Mouse (Mus musculus) thymus, adult 2 months (tissue): ENCODE results near the gene Hmces. TPM values are rescaled to one million over a fixed set of nuclear protein-coding genes. Genes with fewer than 3 reads are reported as not detected.

Experiments
- DNase-seq: peaks from one replicate; pipeline ENCODE4 v3.0.0; 2021
- H3K27ac ChIP-seq: fragments of 200-500 bp; 2 replicates; pipeline ENCODE4 v1.5.1; 2012; ENCODE audit warnings: low read length, control low read depth; ENCODE audit not compliant: control insufficient read depth, insufficient read depth
- H3K27me3 ChIP-seq: fragments of 200-500 bp; 2 replicates; pipeline ENCODE4 v1.6.1; 2012; ENCODE audit warnings: mild to moderate bottlenecking, low read length, moderate library complexity, mixed read lengths; ENCODE audit not compliant: control insufficient read depth, insufficient read depth
- H3K36me3 ChIP-seq: fragments of 200-500 bp; 2 replicates; pipeline ENCODE4 v1.6.1; 2012; ENCODE audit warnings: mild to moderate bottlenecking, low read length, moderate library complexity; ENCODE audit not compliant: control insufficient read depth, insufficient read depth
- H3K4me1 ChIP-seq: fragments of 200-500 bp; replicated peaks from 2 replicates; pipeline ENCODE4 v1.6.1; 2012; ENCODE audit warnings: low read length; ENCODE audit not compliant: control insufficient read depth, insufficient read depth
- H3K4me3 ChIP-seq: fragments of 200-500 bp; 2 replicates; pipeline ENCODE4 v1.5.1; 2012; ENCODE audit warnings: mild to moderate bottlenecking, low read length, control low read depth, moderate library complexity; ENCODE audit not compliant: control insufficient read depth, insufficient read depth
- CTCF ChIP-seq: fragments of 200-500 bp; IDR thresholded peaks from 2 replicates; pipeline ENCODE4 v1.5.1; 2012; ENCODE audit warnings: mild to moderate bottlenecking, control low read depth, low read length, moderate library complexity, borderline replicate concordance; ENCODE audit not compliant: control insufficient read depth, poor library complexity, insufficient read depth; ENCODE audit errors: extremely low read depth
- POLR2A ChIP-seq: fragments of 200-500 bp; IDR thresholded peaks from 2 replicates; pipeline ENCODE4 v1.6.1; 2012; ENCODE audit warnings: mild to moderate bottlenecking, low read length, control low read depth, moderate library complexity; ENCODE audit not compliant: control insufficient read depth, poor library complexity, insufficient read depth; ENCODE audit errors: extremely low read depth
- WGBS: fragments of 180-500 bp; shearing (Covaris S2); methylation state at CpG from one replicate; pipeline ENCODE4 v1.1.7; 2018; 5-methylcytosine and 5-hydroxymethylcytosine counted together
- polyA plus RNA-seq: library from polyadenylated mRNA; depleted of rRNA; stranded (reverse); fragments of >200 nt; gene quantifications from 2 replicates; pipeline ENCODE4 v1.2.3, GENCODE M21; 2012

The Hmces gene
- polyA plus RNA-seq, 1 experiment, result 31.9 TPM

GRCm38 (mm10) chr6:87906632-87907031 is 7.1 kb upstream of the Hmces start:
- no peaks in the 10 kb centered on the region for H3K4me1 ChIP-seq
- peaks cover 83% of the 10 kb centered on the region for H3K36me3 ChIP-seq
- H3K27me3 ChIP-seq, result no peaks in the 10 kb centered on the region
- 92% methylated on average over 5 of the region's 5 CpGs for WGBS
- no peak for DNase-seq
- H3K27ac ChIP-seq, result no peak overlapping the region
- H3K4me3 ChIP-seq, result no peak overlapping the region
- no peak for TF ChIP-seq POLR2A
- no peak for TF ChIP-seq CTCF

DNA sequence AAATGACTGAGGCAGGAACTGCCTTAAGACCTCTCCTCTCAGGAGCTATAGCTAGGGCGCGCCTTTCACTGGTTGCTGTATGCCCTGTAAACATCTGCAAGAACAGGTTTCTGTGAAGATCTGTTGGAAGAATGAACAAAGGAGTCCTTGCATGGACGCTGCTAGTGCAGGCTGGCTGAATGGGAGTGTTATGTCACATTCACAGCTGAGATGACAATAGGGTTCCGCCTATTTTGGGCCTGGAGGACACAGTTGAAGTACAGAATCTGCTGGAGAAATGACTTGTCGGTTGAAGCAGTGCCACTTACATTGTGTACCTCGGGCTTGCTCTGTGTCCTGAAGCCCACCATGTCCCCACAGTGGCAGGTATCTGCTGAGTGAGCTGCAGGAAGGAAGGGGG is 4.6 kb upstream of the Hmces start:
- H3K4me3 ChIP-seq, result no peak overlapping the region
- H3K27me3 ChIP-seq, result no peaks in the 10 kb centered on the region
- H3K4me1 ChIP-seq, result no peaks in the 10 kb centered on the region
- H3K36me3 ChIP-seq, result peaks cover 58% of the 10 kb centered on the region
- no peak overlapping the region for H3K27ac ChIP-seq
- WGBS, result 92% methylated on average over 6 of the region's 6 CpGs
- no peak for DNase-seq
- TF ChIP-seq CTCF (no peak), POLR2A (no peak)

DNA sequence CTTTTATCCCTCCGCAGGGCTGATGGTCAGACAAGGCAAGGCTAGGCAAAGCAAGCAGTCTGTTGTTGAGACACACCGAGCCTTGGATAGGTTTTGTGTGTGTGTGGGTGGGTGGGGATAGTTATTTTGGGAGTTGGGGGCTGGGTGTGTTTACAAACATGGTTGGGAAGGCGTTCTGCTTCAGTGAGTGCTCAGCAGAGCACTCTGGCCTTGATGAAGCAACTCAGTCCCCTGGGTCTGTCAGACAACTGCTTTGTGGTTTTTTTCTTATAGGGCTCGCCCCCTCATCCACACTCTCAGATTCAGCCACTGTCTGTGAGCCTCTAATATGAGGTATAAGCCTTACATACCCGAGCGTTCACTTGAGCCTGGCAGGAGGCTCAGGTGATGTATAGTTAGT is 2.2 kb upstream of the Hmces start:
- Histone ChIP-seq H3K4me3 (no peak overlapping the region), H3K27me3 (no peaks in the 10 kb centered on the region), H3K4me1 (peaks cover 8% of the 10 kb centered on the region), H3K36me3 (peaks cover 39% of the 10 kb centered on the region), H3K27ac (no peak overlapping the region)
- 96% methylated on average over 6 of the region's 6 CpGs for WGBS
- no peak for TF ChIP-seq POLR2A
- TF ChIP-seq CTCF, result no peak
- no peak for DNase-seq

GRCm38 (mm10) chr6:87914326-87915102 is 779 bp downstream of the Hmces start:
- TF ChIP-seq POLR2A (no peak), CTCF (0 out of 2 replicates have a peak, but pooled peaks have one; percentile 19)
- H3K4me1 ChIP-seq, result peaks cover 8% of the 10 kb centered on the region
- peak; percentile 40 for DNase-seq
- H3K4me3 ChIP-seq, result peak overlapping the region; percentile 58
- H3K36me3 ChIP-seq, result peaks cover 15% of the 10 kb centered on the region
- H3K27ac ChIP-seq, result no peak overlapping the region
- no peaks in the 10 kb centered on the region for H3K27me3 ChIP-seq
- 8% methylated on average over 35 of the region's 35 CpGs for WGBS

DNA sequence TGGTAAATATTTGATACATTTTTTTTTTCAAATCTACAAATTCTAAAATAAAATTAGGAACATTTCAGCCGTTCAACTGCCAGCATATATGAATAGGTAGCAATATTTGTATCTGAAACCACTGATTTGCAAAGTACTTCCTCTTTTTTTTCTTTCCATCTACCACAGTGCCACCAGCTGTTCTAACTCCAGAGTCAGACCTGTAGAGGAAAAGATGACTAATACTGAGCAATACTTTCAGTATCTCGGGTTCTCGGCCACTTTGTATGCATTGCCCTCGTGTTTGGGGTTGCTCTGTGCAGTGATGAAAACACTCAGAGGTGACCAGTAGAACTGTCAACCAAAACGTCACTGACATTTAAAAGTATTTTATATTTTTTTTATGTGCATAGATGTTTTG is 2.2 kb downstream of the Hmces start:
- H3K36me3 ChIP-seq, result peaks cover 5% of the 10 kb centered on the region

DNA sequence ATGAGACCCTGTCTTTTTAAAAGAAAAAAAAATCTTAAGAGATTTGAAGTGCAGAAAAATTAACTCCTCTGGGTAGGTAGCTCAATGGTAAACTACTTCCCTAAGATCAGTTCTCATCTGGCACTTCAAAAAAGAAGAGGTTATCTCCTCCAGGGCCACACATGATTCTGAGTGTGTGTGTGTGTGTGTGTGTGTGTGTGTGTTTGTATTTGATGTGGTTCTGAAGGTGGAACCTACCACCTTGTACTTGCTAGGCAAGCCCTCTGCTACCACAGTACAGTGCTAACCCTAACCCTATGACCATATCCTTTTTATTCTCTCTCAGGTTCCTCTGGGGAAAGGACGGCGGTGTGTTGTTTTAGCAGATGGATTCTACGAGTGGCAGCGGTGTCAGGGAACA is 7.5 kb downstream of the Hmces start:
- no peak overlapping the region; the same call in 1 of the 2 replicates for H3K27ac ChIP-seq
- H3K36me3 ChIP-seq, result peaks cover 15% of the 10 kb centered on the region
- peak; percentile 11 for DNase-seq
- peaks cover 4% of the 10 kb centered on the region for H3K4me1 ChIP-seq
- TF ChIP-seq POLR2A, result no peak
- TF ChIP-seq CTCF, result no peak
- WGBS, result 25% methylated on average over 4 of the region's 4 CpGs
- H3K4me3 ChIP-seq, result no peak overlapping the region
- H3K27me3 ChIP-seq, result no peaks in the 10 kb centered on the region

More for the DNA sequence above, 2.2 kb downstream of the Hmces start:
- no peak overlapping the region for H3K4me3 ChIP-seq
- 19% methylated on average over 5 of the region's 5 CpGs for WGBS
- H3K27me3 ChIP-seq, result no peaks in the 10 kb centered on the region
- no peak for TF ChIP-seq CTCF
- TF ChIP-seq POLR2A, result no peak
- no peak overlapping the region for H3K27ac ChIP-seq
- H3K4me1 ChIP-seq, result peaks cover 9% of the 10 kb centered on the region
- DNase-seq, result no peak

- no peak for DNase-seq
- peaks cover 17% of the 10 kb centered on the region for H3K36me3 ChIP-seq
- WGBS, result 53% methylated on average over 1 of the region's 1 CpGs
These were observed 9.9 kb downstream of the Hmces start for GRCm38 (mm10) chr6:87923624-87924023.

More at GRCm38 (mm10) chr6:87923624-87924023, 9.9 kb downstream of the Hmces start:
- Histone ChIP-seq H3K4me3 (no peak overlapping the region), H3K27me3 (no peaks in the 10 kb centered on the region), H3K4me1 (peaks cover 2% of the 10 kb centered on the region), H3K27ac (no peak overlapping the region)
- TF ChIP-seq CTCF, result no peak
- TF ChIP-seq POLR2A, result no peak
